Mouse (Mus musculus): ENCODE measurements at regions not wholly inside any gene's neighbourhood (a gene's known extent, or its start where the extent isn't known, plus 50 kb on each side); places are given as distances from the start of the nearest gene placed in this dataset.
A peak's percentile ranks its signal among the peaks of the same experiment; 100 is the strongest.

DNA sequence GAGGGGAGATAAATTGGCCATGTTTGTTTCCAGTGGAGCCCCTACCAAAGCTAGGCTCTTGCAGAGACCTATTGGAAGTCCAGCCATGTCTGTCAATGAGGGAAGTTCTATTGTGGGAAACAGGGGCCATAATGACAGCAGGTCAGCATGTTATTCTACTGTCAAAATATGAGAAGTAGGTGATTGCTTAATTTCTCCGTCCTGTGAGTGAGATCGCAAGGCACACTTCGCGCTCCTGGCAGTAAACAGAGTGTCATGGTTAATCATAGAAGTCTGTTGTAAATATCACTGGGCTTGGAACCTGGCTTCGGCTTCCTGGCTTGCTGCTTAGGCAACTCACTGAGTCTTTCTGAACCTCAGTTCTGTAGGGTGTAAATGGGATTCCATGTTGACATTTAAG, 72.5 kb upstream of the Ccdc122 start:
- 0 out of 2 replicates have a peak, but pooled peaks cover 4% of the 10 kb centered on the region for H3K4me1 ChIP-seq
- no peak for ATAC-seq (replicated peaks; ENCODE audit: low FRiP score)
- H3K4me3 ChIP-seq (replicated peaks), result no peak overlapping the region
- H3K9ac ChIP-seq, result no peak overlapping the region
- WGBS, result 84% methylated on average over 5 of the region's 5 CpGs
- no peaks in the 10 kb centered on the region for H3K27me3 ChIP-seq
- no peak overlapping the region for H3K4me2 ChIP-seq
- no peaks in the 10 kb centered on the region for H3K9me3 ChIP-seq (replicated peaks)
- H3K27ac ChIP-seq, result no peak overlapping the region
- no peaks in the 10 kb centered on the region for H3K36me3 ChIP-seq

DNA sequence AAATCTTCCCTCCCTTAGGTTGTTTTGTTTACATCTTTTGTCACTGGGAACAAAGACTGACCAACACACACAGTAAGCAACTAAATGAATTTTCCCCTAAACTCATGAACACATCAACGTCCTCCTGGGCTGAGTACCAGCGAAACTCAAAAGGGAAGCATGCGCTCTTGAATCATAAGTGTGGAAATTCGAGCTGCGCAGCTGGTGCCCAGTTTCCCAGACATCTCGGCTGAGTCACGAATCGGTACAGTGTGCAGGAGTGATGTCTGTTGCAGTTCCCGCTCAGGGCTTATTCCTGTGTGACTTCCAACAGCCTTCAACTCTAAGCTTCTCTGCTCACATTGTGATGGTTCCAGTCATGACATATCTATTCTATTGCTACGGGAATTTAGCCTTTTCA, 77.7 kb upstream of the Ccdc122 start:
- Histone ChIP-seq H3K27ac (no peak overlapping the region), H3K4me3 (replicated peaks) (no peak overlapping the region), H3K36me3 (no peaks in the 10 kb centered on the region), H3K9ac (no peak overlapping the region), H3K4me2 (no peak overlapping the region), H3K9me3 (replicated peaks) (no peaks in the 10 kb centered on the region), H3K27me3 (no peaks in the 10 kb centered on the region), H3K4me1 (0 out of 2 replicates have a peak, but pooled peaks cover 4% of the 10 kb centered on the region)
- no peak for ATAC-seq (replicated peaks; ENCODE audit: low FRiP score)
- 54% methylated on average over 10 of the region's 10 CpGs for WGBS

DNA sequence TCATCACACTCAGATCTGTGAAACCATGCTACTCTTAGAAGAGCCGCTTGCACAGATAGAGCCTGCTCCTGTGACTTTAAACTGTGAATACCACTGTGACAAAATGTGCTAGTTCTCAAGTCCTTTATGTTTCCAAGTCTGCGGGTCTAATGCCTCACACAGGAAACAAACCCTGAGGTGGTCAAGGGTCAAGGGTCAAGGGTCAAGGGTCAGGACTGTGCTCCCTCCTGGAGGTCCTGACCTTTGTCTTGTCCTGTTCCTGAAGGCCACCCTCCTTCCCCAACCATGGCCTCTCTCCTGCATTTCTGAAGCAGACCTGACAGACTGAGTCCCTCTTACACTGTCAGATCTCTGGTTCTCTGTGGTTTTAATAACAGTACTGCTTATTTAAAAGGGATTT, 79.4 kb upstream of the Ccdc122 start:
- no peak overlapping the region for H3K4me3 ChIP-seq (replicated peaks)
- H3K4me1 ChIP-seq, result no peaks in the 10 kb centered on the region
- H3K27ac ChIP-seq, result no peak overlapping the region
- ATAC-seq (replicated peaks; ENCODE audit: low FRiP score), result no peak
- no peaks in the 10 kb centered on the region for H3K9me3 ChIP-seq (replicated peaks)
- 73% methylated on average over 2 of the region's 2 CpGs for WGBS
- no peaks in the 10 kb centered on the region for H3K36me3 ChIP-seq
- H3K4me2 ChIP-seq, result no peak overlapping the region
- no peaks in the 10 kb centered on the region for H3K27me3 ChIP-seq
- H3K9ac ChIP-seq, result no peak overlapping the region

DNA sequence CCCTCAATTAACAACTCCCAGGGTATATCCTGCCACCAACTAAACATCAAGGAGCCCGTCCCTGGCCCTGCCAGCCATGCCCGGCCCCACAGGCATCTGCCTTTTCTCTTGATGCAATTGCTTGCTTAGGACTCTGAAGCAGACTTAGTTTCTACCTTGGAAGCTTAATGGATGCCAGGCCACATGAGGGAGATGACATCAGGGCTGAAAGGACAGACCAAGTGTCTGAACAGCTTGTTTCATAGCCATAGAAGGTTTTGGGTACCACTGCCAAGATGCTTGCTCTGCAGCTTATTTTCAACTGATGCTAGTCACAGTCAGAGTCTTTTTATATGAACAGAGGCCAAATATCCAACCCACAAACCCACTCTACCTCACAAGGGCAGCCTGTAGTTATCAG, 83.4 kb upstream of the Ccdc122 start:
- no peak for ATAC-seq (replicated peaks; ENCODE audit: low FRiP score)
- Histone ChIP-seq H3K4me3 (replicated peaks) (no peak overlapping the region), H3K9me3 (replicated peaks) (no peaks in the 10 kb centered on the region), H3K4me2 (no peak overlapping the region), H3K9ac (no peak overlapping the region), H3K27ac (no peak overlapping the region), H3K36me3 (no peaks in the 10 kb centered on the region), H3K4me1 (peaks cover 15% of the 10 kb centered on the region), H3K27me3 (no peaks in the 10 kb centered on the region)
- WGBS, result 93% methylated on average over 2 of the region's 2 CpGs

DNA sequence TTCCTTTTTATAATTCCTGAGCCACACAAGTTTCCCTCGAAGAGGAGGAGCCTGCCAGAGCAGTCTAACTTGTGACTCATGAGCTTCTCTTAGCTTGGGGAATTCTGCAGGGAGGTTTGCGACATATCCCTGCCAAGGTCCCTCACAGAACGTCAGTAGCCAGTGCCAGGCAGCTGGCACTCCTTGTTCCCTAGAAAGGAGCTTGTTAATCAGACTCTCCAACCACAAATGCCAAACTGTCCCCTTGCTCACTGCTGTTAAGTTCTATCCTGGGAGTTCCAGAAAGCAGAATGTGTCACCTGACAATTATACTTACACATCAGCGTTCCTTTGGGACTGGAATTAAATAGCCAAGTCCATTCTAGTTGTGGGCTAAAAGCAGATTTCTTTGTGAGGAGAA, 85.1 kb upstream of the Ccdc122 start:
- H3K4me2 ChIP-seq, result no peak overlapping the region
- H3K27ac ChIP-seq, result no peak overlapping the region
- no peaks in the 10 kb centered on the region for H3K36me3 ChIP-seq
- no peaks in the 10 kb centered on the region for H3K9me3 ChIP-seq (replicated peaks)
- no peak overlapping the region for H3K4me3 ChIP-seq (replicated peaks)
- ATAC-seq (replicated peaks; ENCODE audit: low FRiP score), result no peak
- no peaks in the 10 kb centered on the region for H3K27me3 ChIP-seq
- H3K4me1 ChIP-seq, result peaks cover 22% of the 10 kb centered on the region
- H3K9ac ChIP-seq, result no peak overlapping the region
- WGBS, result 67% methylated on average over 4 of the region's 4 CpGs

- Histone ChIP-seq H3K9me3 (replicated peaks) (no peaks in the 10 kb centered on the region), H3K36me3 (no peaks in the 10 kb centered on the region), H3K27me3 (no peaks in the 10 kb centered on the region), H3K9ac (no peak overlapping the region), H3K4me2 (no peak overlapping the region), H3K4me1 (peaks cover 28% of the 10 kb centered on the region), H3K27ac (peak overlapping the region; percentile 23; the same call in 1 of the 2 replicates), H3K4me3 (replicated peaks) (no peak overlapping the region)
- WGBS, result 62% methylated on average over 3 of the region's 3 CpGs
- ATAC-seq (replicated peaks; ENCODE audit: low FRiP score), result no peak
Measured at GRCm38 (mm10) chr14:76949388-76949787, 87.2 kb upstream of the Ccdc122 start.

- H3K36me3 ChIP-seq, result no peaks in the 10 kb centered on the region
- WGBS, result 20% methylated on average over 3 of the region's 3 CpGs
- H3K27me3 ChIP-seq, result no peaks in the 10 kb centered on the region
- H3K9me3 ChIP-seq (replicated peaks), result no peaks in the 10 kb centered on the region
- H3K4me1 ChIP-seq, result peaks cover 28% of the 10 kb centered on the region
- no peak overlapping the region for H3K9ac ChIP-seq
- H3K27ac ChIP-seq, result peak overlapping the region; percentile 71
- ATAC-seq (replicated peaks; ENCODE audit: low FRiP score), result no peak
- H3K4me2 ChIP-seq, result no peak overlapping the region
- H3K4me3 ChIP-seq (replicated peaks), result no peak overlapping the region
Measured at GRCm38 (mm10) chr14:76948948-76949347, 87.6 kb upstream of the Ccdc122 start.

- no peaks in the 10 kb centered on the region for H3K9me3 ChIP-seq (replicated peaks)
- H3K4me2 ChIP-seq, result no peak overlapping the region
- H3K4me1 ChIP-seq, result peaks cover 28% of the 10 kb centered on the region
- WGBS, result 68% methylated on average over 6 of the region's 6 CpGs
- H3K27ac ChIP-seq, result peak overlapping the region; percentile 71; the same call in 1 of the 2 replicates
- no peak for ATAC-seq (replicated peaks; ENCODE audit: low FRiP score)
- no peaks in the 10 kb centered on the region for H3K36me3 ChIP-seq
- H3K4me3 ChIP-seq (replicated peaks), result no peak overlapping the region
- H3K9ac ChIP-seq, result no peak overlapping the region
- H3K27me3 ChIP-seq, result no peaks in the 10 kb centered on the region
Measured at GRCm38 (mm10) chr14:76948481-76948880, 88.1 kb upstream of the Ccdc122 start.

DNA sequence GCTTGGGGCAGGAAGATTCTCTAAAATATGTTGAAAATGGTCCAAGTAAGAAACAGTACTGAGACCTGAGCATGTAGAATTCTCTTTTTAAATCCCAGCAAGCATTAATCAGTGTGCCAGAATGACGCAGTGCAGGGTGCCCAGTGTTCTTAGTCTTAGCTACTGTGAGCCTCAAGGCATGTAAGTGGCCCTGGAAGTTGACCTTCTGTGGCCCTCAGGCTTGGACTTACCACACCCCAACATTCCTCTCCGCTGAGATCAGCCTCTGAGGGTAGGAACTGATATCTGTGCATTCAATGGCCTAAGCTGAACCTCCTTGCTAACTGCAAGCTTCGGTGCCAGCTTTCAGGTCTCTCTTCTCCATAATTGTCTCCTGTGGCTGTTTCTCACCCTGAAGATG, 89.4 kb upstream of the Ccdc122 start:
- ATAC-seq (replicated peaks; ENCODE audit: low FRiP score), result no peak
- H3K4me1 ChIP-seq, result peaks cover 28% of the 10 kb centered on the region
- no peak overlapping the region for H3K27ac ChIP-seq
- H3K4me2 ChIP-seq, result no peak overlapping the region
- H3K36me3 ChIP-seq, result no peaks in the 10 kb centered on the region
- no peaks in the 10 kb centered on the region for H3K9me3 ChIP-seq (replicated peaks)
- no peak overlapping the region for H3K4me3 ChIP-seq (replicated peaks)
- H3K9ac ChIP-seq, result no peak overlapping the region
- no peaks in the 10 kb centered on the region for H3K27me3 ChIP-seq
- WGBS, result 64% methylated on average over 3 of the region's 3 CpGs

DNA sequence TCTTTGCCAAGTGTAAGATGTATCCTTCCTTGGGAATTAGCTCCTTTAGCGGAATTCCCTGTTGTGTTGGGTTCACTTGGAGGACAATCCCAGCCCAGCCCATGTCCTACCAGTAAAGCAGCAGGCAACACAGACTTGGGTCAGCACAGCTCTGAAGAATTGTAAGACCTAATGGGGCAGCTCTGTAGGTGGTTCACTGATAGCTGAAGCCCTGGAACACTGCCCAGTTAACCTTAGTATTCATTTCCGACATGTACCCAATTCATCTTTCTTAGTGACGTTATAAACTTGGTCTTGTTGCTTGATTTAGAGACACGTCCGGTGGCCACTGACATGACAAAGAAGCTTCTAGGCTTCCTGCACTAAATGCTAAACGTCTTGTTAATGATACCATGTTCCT, 90.9 kb upstream of the Ccdc122 start:
- H3K9ac ChIP-seq, result no peak overlapping the region
- H3K27ac ChIP-seq, result no peak overlapping the region
- H3K4me3 ChIP-seq (replicated peaks), result no peak overlapping the region
- WGBS, result 37% methylated on average over 6 of the region's 6 CpGs
- H3K4me1 ChIP-seq, result peaks cover 28% of the 10 kb centered on the region
- ATAC-seq (replicated peaks; ENCODE audit: low FRiP score), result peak; percentile 76
- H3K27me3 ChIP-seq, result no peaks in the 10 kb centered on the region
- H3K4me2 ChIP-seq, result no peak overlapping the region
- H3K9me3 ChIP-seq (replicated peaks), result no peaks in the 10 kb centered on the region
- H3K36me3 ChIP-seq, result no peaks in the 10 kb centered on the region

DNA sequence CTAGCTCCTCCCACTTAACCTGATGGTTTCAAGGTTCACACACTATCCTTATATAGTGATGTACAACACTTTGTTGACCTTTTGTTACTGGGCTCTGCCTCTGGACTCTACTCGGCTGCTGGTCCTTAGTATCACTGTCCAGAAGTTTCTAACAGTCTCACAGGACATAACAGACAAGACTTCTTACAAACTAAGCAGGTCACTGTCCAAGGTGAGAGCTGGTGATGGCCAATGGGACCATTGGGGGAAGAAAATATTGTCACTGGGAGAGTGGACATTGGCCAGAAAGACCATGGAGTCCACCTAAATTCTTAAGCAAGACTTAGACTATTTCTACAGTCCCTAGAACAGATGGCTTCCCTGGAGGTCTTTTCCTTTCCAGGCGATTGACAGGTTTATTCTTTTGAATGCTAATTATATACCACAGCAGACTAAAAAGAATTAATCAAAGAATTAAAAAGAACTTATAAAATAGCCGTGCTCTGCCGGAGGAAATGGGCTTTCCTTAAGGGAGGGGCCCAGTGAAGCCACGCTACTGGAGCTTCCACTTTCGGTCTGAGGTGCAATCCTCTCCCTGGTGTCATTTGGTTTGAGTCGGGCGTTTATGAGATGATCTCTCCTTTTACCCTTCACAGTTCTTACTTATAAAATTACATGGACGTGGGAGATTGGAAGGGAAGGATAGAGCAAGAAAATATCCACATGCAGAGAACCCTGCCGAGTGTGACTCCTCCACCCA, 94.9 kb upstream of the Ccdc122 start:
- no peak overlapping the region for H3K4me2 ChIP-seq
- no peaks in the 10 kb centered on the region for H3K36me3 ChIP-seq
- ATAC-seq (replicated peaks; ENCODE audit: low FRiP score), result no peak
- H3K27ac ChIP-seq, result no peak overlapping the region
- H3K27me3 ChIP-seq, result no peaks in the 10 kb centered on the region
- 73% methylated on average over 10 of the region's 10 CpGs for WGBS
- no peak overlapping the region for H3K9ac ChIP-seq
- no peak overlapping the region for H3K4me3 ChIP-seq (replicated peaks)
- H3K4me1 ChIP-seq, result 0 out of 2 replicates have a peak, but pooled peaks cover 12% of the 10 kb centered on the region
- no peaks in the 10 kb centered on the region for H3K9me3 ChIP-seq (replicated peaks)

DNA sequence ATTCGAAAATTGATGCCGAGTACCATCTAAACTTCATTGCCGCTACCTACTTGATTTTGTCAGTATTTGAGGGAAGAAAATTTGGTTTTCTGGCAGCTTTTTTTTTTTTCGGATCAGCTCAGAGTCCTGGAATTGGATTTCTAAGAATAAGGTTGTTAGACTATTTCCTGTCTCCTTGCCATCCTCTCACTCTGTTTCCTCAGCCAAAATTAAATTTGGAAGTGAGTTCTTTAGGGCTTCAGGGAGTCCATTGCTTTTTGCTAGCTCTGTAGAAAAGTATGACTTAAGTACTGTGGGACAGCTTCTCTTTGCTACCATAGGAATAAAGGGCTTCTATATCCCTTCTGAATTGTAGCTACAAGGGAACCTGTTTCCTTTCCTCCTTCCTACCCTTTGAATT, 96.1 kb upstream of the Ccdc122 start:
- Histone ChIP-seq H3K4me1 (0 out of 2 replicates have a peak, but pooled peaks cover 10% of the 10 kb centered on the region), H3K4me3 (replicated peaks) (no peak overlapping the region), H3K9me3 (replicated peaks) (no peaks in the 10 kb centered on the region), H3K4me2 (no peak overlapping the region), H3K27me3 (no peaks in the 10 kb centered on the region), H3K9ac (no peak overlapping the region), H3K27ac (no peak overlapping the region), H3K36me3 (no peaks in the 10 kb centered on the region)
- 94% methylated on average over 4 of the region's 4 CpGs for WGBS
- ATAC-seq (replicated peaks; ENCODE audit: low FRiP score), result no peak

GRCm38 (mm10) chr14:76936671-76937070, 99.9 kb upstream of the Ccdc122 start:
- no peak for ATAC-seq (replicated peaks; ENCODE audit: low FRiP score)
- 85% methylated on average over 1 of the region's 1 CpGs for WGBS
- H3K4me2 ChIP-seq, result no peak overlapping the region
- H3K36me3 ChIP-seq, result no peaks in the 10 kb centered on the region
- no peak overlapping the region for H3K4me3 ChIP-seq (replicated peaks)
- no peak overlapping the region for H3K27ac ChIP-seq
- H3K9ac ChIP-seq, result no peak overlapping the region
- peaks cover 15% of the 10 kb centered on the region for H3K4me1 ChIP-seq
- H3K9me3 ChIP-seq (replicated peaks), result no peaks in the 10 kb centered on the region
- H3K27me3 ChIP-seq, result no peaks in the 10 kb centered on the region
